Mouse (Mus musculus) spleen, adult 2 months (tissue): ENCODE measurements around the gene Echdc2.

ENCODE experiments used
- CTCF ChIP-seq: fragments of 200-500 bp; IDR thresholded peaks from 2 replicates; pipeline ENCODE4 v1.5.1; 2011; ENCODE audit warnings: mild to moderate bottlenecking, inconsistent platforms; ENCODE audit not compliant: insufficient read depth, insufficient read length, insufficient replicate concordance; ENCODE audit errors: extremely low read depth
- POLR2A ChIP-seq: fragments of 200-500 bp; IDR thresholded peaks from 2 replicates; pipeline ENCODE4 v1.6.1; 2011; ENCODE audit warnings: low read depth, low read length, inconsistent platforms

GRCm38 (mm10) chr4:108225341-108225872, 60.2 kb downstream of the Echdc2 start:
- TF ChIP-seq CTCF (no peak), POLR2A (no peak)
